Mouse (Mus musculus): Measurements from ENCODE around the gene Rras.
A peak's percentile ranks its signal among the peaks of the same experiment; 100 is the strongest.

- no peak; the same call in 1 of the 2 replicates for TF ChIP-seq CTCF (IDR thresholded peaks at IDR 0.05; ENCODE audit: control insufficient read depth, insufficient read depth, low read length)
- 0 out of 2 replicates have a peak, but pooled peaks have one; percentile 46 for TF ChIP-seq POLR2A (IDR thresholded peaks at IDR 0.05; ENCODE audit: borderline replicate concordance, control insufficient read depth, low read depth, low read length)
These were observed 32.1 kb upstream of the Rras start for GRCm38 (mm10) chr7:44985595-44986191.
